Mouse (Mus musculus) spleen, adult 2 months (tissue): Measurements from ENCODE around the gene Pim1.

Experiments
- CTCF ChIP-seq: fragments of 200-500 bp; IDR thresholded peaks from 2 replicates; pipeline ENCODE4 v1.5.1; 2011; ENCODE audit warnings: mild to moderate bottlenecking, inconsistent platforms; ENCODE audit not compliant: insufficient read depth, insufficient read length, insufficient replicate concordance; ENCODE audit errors: extremely low read depth
- POLR2A ChIP-seq: fragments of 200-500 bp; IDR thresholded peaks from 2 replicates; pipeline ENCODE4 v1.6.1; 2011; ENCODE audit warnings: low read depth, low read length, inconsistent platforms

DNA sequence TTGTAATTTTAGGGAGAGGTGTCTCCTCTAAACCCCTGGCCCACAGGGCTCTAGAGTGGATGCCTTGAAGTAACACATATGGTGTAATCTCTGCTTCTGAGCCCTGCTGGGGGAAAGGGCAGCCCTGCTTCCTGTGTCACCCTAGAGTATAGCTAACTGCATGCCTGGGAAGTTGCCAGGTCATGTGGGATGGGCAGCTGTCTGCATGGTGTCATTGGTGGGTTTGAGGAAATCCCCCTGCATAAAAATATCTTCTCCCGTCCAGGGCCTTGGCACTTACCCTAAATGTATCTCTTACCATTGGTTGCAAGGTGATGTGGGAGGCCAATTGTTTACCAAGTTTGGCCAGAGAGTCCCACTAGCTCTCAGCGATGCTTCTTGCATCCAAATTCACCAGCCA is 16.5 kb upstream of the Pim1 start:
- no peak for TF ChIP-seq CTCF
- TF ChIP-seq POLR2A, result no peak
